ENCODE assay signal across 10 mouse cellular contexts in the genomic region with DNA sequence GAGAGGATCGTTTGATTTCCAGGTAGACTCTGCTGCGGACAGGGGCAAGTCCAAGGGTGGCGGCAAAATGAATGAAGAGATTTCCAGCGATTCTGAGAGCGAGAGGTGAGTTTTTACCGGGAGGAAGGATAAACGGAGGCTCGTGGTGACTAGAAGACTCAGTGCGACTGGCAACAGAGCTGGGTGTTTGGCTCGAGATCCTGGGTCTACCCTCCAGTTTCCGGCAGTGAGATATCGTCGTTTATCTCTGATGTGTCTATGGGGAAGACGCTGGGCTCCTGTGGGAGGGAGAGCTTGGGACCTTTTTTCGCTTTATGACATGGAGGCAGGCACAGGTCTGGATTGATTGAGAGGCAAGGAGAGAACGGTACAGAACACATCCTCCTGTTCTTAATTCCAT. TPM values are rescaled to one million over a fixed set of nuclear protein-coding genes. Genes with fewer than 3 reads are reported as not detected.
DNase-seq lines count a peak whose midpoint lies in the region; ATAC-seq and TF ChIP-seq lines count a peak whose summit lies in the region.
"Had no signal": no experiment of that assay in that cellular context is flagged by ENCODE, and none has a peak within 500 bp of the region (broad histone marks: within the 10 kb centered on the region; RNA-seq: fewer than 3 reads in every experiment).

No protein-coding gene starts in this region.

- H3K4me3 ChIP-seq in testis, adult 2 months (ENCODE audit: control insufficient read depth, low read depth, low read length) = peak overlapping the region; percentile 87
- peak overlapping the region; percentile 71 for H3K4me3 ChIP-seq in hindbrain, embryonic 13.5 days
- peak overlapping the region; percentile 84 for H3K4me3 ChIP-seq in midbrain, embryonic 10.5 days

- ATAC-seq in hindbrain, embryonic 13.5 days (ENCODE audit: low FRiP score) = no peak
- no peak for ATAC-seq in granulocyte monocyte progenitor cell, adult 5-6 weeks (replicated peaks; ENCODE audit: poor library complexity, severe bottlenecking)

- H3K9me3 ChIP-seq in hindbrain, embryonic 13.5 days = no peaks in the 10 kb centered on the region
- H3K9me3 ChIP-seq in midbrain, embryonic 10.5 days (replicated peaks) = no peaks in the 10 kb centered on the region

- H3K4me1 ChIP-seq in testis, adult 2 months (ENCODE audit: control insufficient read depth, insufficient read depth, low read length) = peaks cover 19% of the 10 kb centered on the region
- H3K4me1 ChIP-seq in hindbrain, embryonic 13.5 days (replicated peaks) = peaks cover 37% of the 10 kb centered on the region
- H3K4me1 ChIP-seq in midbrain, embryonic 10.5 days = peaks cover 56% of the 10 kb centered on the region

- H3K27ac ChIP-seq in testis, adult 2 months (ENCODE audit: control insufficient read depth, insufficient read depth, low read depth, low read length) = peak overlapping the region; percentile 50
- no peak overlapping the region for H3K27ac ChIP-seq in hindbrain, embryonic 13.5 days
- peak overlapping the region; percentile 80 for H3K27ac ChIP-seq in midbrain, embryonic 10.5 days (replicated peaks)

- peak; percentile 3 for DNase-seq in gastrocnemius, postnatal 10 days
- DNase-seq in gastrocnemius, postnatal 25 days = no peak
- DNase-seq in testis, postnatal 14 days (ENCODE audit: low spot score) = no peak
- DNase-seq in midbrain, embryonic 10.5 days (ENCODE audit: low spot score) = no peak
- no peak for DNase-seq in left cerebral cortex, adult 8-10 months (ENCODE audit: low spot score in 2 of 2)

- no peak for TF ChIP-seq POLR2A in testis, adult 2 months (IDR thresholded peaks at IDR 0.05; ENCODE audit: control insufficient read depth, low read depth, low read length)

- no peaks in the 10 kb centered on the region for H3K27me3 ChIP-seq in testis, adult 2 months (ENCODE audit: control insufficient read depth, insufficient read depth, low read length)
- H3K27me3 ChIP-seq in hindbrain, embryonic 13.5 days = 0 out of 2 replicates have a peak, but pooled peaks cover 3% of the 10 kb centered on the region
- peaks cover 7% of the 10 kb centered on the region; the same call in 1 of the 2 replicates for H3K27me3 ChIP-seq in midbrain, embryonic 10.5 days (ENCODE audit: low read depth, poor library complexity, severe bottlenecking)
- H3K27me3 ChIP-seq: Patski had no signal

- H3K36me3 ChIP-seq in testis, adult 2 months (ENCODE audit: control insufficient read depth, insufficient read depth, low read length) = no peaks in the 10 kb centered on the region
- H3K36me3 ChIP-seq in hindbrain, embryonic 13.5 days = peaks cover 27% of the 10 kb centered on the region
- peaks cover 36% of the 10 kb centered on the region for H3K36me3 ChIP-seq in midbrain, embryonic 10.5 days

- H3K9ac ChIP-seq in hindbrain, embryonic 13.5 days = peak overlapping the region; percentile 77

- WGBS in hindbrain, embryonic 13.5 days = 5% methylated on average over 16 of the region's 16 CpGs
- 9% methylated on average over 16 of the region's 16 CpGs for WGBS in midbrain, embryonic 10.5 days

- TF ChIP-seq CTCF in testis, adult 2 months (IDR thresholded peaks at IDR 0.05; ENCODE audit: control insufficient read depth, insufficient read depth, insufficient replicate concordance, low read depth, low read length) = no peak

- H3K4me2 ChIP-seq in hindbrain, embryonic 13.5 days = peak overlapping the region; percentile 92

RNA-seq across cellular contexts. Expression of a gene that starts 0.9 kb away (rescaled TPM):
- 10 to 100 TPM; 51.6 to 55.7 TPM for total RNA-seq in gastrocnemius, postnatal 10 days (2021)
- total RNA-seq in gastrocnemius, postnatal 25 days (2021) = 10 to 100 TPM; 54.3 to 90.0 TPM
- 2.9 and 5.2 TPM in 2 replicates for polyA plus RNA-seq in testis, adult 2 months (2012; rRNA removed)
- polyA plus RNA-seq in hindbrain, embryonic 13.5 days (2015; fragmentation: Nextera tagmentation; extraction: Ambion mirVana) = 0.74 and 0.88 TPM in 2 replicates
- polyA plus RNA-seq in midbrain, embryonic 10.5 days (2016; fragmentation: Nextera tagmentation; extraction: Ambion mirVana) = 1.9 and 2.7 TPM in 2 replicates
- total RNA-seq in granulocyte monocyte progenitor cell, adult 5-6 weeks (2014; fragmentation: Nextera tagmentation) = 10.9 and 15.1 TPM in 2 replicates
- 7.6 and 13.8 TPM in 2 replicates for total RNA-seq in granulocyte monocyte progenitor cell, adult 5-6 weeks (2017)
- total RNA-seq in left cerebral cortex, adult 8-10 months (2022) = 1 to 10 TPM; 6.1 to 7.8 (median 7.0) TPM

RNA-seq across cellular contexts. Expression of a gene that starts 1.9 kb away (rescaled TPM):
- total RNA-seq in gastrocnemius, postnatal 10 days (2021) = 10 to 100 TPM; 17.7 to 19.4 TPM
- 10 to 100 TPM; 17.1 to 18.7 TPM for total RNA-seq in gastrocnemius, postnatal 25 days (2021)
- 20.0 and 20.9 TPM in 2 replicates for polyA plus RNA-seq in testis, adult 2 months (2012; rRNA removed)
- polyA plus RNA-seq in hindbrain, embryonic 13.5 days (2015; fragmentation: Nextera tagmentation; extraction: Ambion mirVana) = 43.9 and 44.0 TPM in 2 replicates
- polyA plus RNA-seq in midbrain, embryonic 10.5 days (2016; fragmentation: Nextera tagmentation; extraction: Ambion mirVana) = 69.9 and 74.9 TPM in 2 replicates
- 30.4 and 32.8 TPM in 2 replicates for total RNA-seq in granulocyte monocyte progenitor cell, adult 5-6 weeks (2014; fragmentation: Nextera tagmentation)
- total RNA-seq in granulocyte monocyte progenitor cell, adult 5-6 weeks (2017) = 47.3 and 57.5 TPM in 2 replicates
- 10 to 100 TPM; 26.9 to 47.9 (median 32.8) TPM for total RNA-seq in left cerebral cortex, adult 8-10 months (2022)

RNA-seq across cellular contexts. Expression of a gene that starts 11.9 kb away (rescaled TPM):
- total RNA-seq in gastrocnemius, postnatal 10 days (2021) = under 1 TPM; 0.19 to 0.52 TPM
- under 1 TPM in 1 of 2 experiments, not detected in 1; 0.18 TPM for total RNA-seq in gastrocnemius, postnatal 25 days (2021)
- polyA plus RNA-seq in testis, adult 2 months (2012; rRNA removed) = 22.5 and 24.9 TPM in 2 replicates
- polyA plus RNA-seq in hindbrain, embryonic 13.5 days (2015; fragmentation: Nextera tagmentation; extraction: Ambion mirVana) = 0.60 and 0.68 TPM in 2 replicates
- polyA plus RNA-seq in midbrain, embryonic 10.5 days (2016; fragmentation: Nextera tagmentation; extraction: Ambion mirVana) = 0.11 and 0.15 TPM in 2 replicates
- not detected in 2 replicates for total RNA-seq in granulocyte monocyte progenitor cell, adult 5-6 weeks (2014; fragmentation: Nextera tagmentation)
- not detected in 2 replicates for total RNA-seq in granulocyte monocyte progenitor cell, adult 5-6 weeks (2017)
- total RNA-seq in left cerebral cortex, adult 8-10 months (2022) = 10 to 100 TPM; 11.7 to 15.6 (median 12.7) TPM

RNA-seq across cellular contexts. Expression of a gene that starts 22.1 kb away (rescaled TPM):
- not detected for total RNA-seq in gastrocnemius, postnatal 10 days (2021)
- total RNA-seq in gastrocnemius, postnatal 25 days (2021) = not detected
- 649 and 752 TPM in 2 replicates for polyA plus RNA-seq in testis, adult 2 months (2012; rRNA removed)
- polyA plus RNA-seq in hindbrain, embryonic 13.5 days (2015; fragmentation: Nextera tagmentation; extraction: Ambion mirVana) = not detected in 2 replicates
- polyA plus RNA-seq in midbrain, embryonic 10.5 days (2016; fragmentation: Nextera tagmentation; extraction: Ambion mirVana) = not detected in 2 replicates
- not detected in 2 replicates for total RNA-seq in granulocyte monocyte progenitor cell, adult 5-6 weeks (2014; fragmentation: Nextera tagmentation)
- total RNA-seq in granulocyte monocyte progenitor cell, adult 5-6 weeks (2017) = not detected in 2 replicates
- total RNA-seq in left cerebral cortex, adult 8-10 months (2022) = not detected
- total RNA-seq: gastrocnemius, adult 8-10 months had no signal
- polyA plus RNA-seq: Patski had no signal

RNA-seq across cellular contexts. Expression of a gene that starts 24.6 kb away (rescaled TPM):
- total RNA-seq in gastrocnemius, postnatal 10 days (2021) = 10 to 100 TPM; 54.2 to 68.2 TPM
- 10 to 100 TPM; 54.6 to 59.7 TPM for total RNA-seq in gastrocnemius, postnatal 25 days (2021)
- polyA plus RNA-seq in testis, adult 2 months (2012; rRNA removed) = 65.7 and 78.3 TPM in 2 replicates
- 248 and 259 TPM in 2 replicates for polyA plus RNA-seq in hindbrain, embryonic 13.5 days (2015; fragmentation: Nextera tagmentation; extraction: Ambion mirVana)
- 385 and 386 TPM in 2 replicates for polyA plus RNA-seq in midbrain, embryonic 10.5 days (2016; fragmentation: Nextera tagmentation; extraction: Ambion mirVana)
- total RNA-seq in granulocyte monocyte progenitor cell, adult 5-6 weeks (2014; fragmentation: Nextera tagmentation) = 4.5 TPM in 2 replicates
- total RNA-seq in granulocyte monocyte progenitor cell, adult 5-6 weeks (2017) = 1.2 and 3.6 TPM in 2 replicates
- 100 to 1,000 TPM; 201 to 223 (median 211) TPM for total RNA-seq in left cerebral cortex, adult 8-10 months (2022)

Comparison
In these comparisons a context has a peak if more than half of its experiments do, and no peak if none do; other contexts are left out.
1. RNA of a gene that starts 11.9 kb away (total RNA-seq): 11.7 to 15.6 TPM in left cerebral cortex, adult 8-10 months; 0.19 to 0.52 TPM in gastrocnemius, postnatal 10 days, 0.18 TPM in gastrocnemius, postnatal 25 days and not detected in granulocyte monocyte progenitor cell, adult 5-6 weeks; every median in the first group is over 4 times any median in the second.
2. Peak in every context shown above with its lines, with median percentiles within 50 percentile points of each other: H3K4me3 ChIP-seq.